Mouse (Mus musculus) ES-E14 (cell line): ENCODE measurements around the gene Tshz3. TPM values are rescaled to one million over a fixed set of nuclear protein-coding genes. Genes with fewer than 3 reads are reported as not detected.
A peak's percentile ranks its signal among the peaks of the same experiment; 100 is the strongest.

Source experiments
- DNase-seq: peaks from one replicate; pipeline ENCODE4 v3.0.0-alpha.2; 2013; ENCODE audit warnings: low read depth, low spot score
- H3K27ac ChIP-seq: 2 replicates; pipeline ENCODE4 v1.5.1; 2012; ENCODE audit warnings: low read depth, mild to moderate bottlenecking, low read length, moderate library complexity, mixed read lengths; ENCODE audit not compliant: poor library complexity, insufficient read depth, severe bottlenecking
- H3K36me3 ChIP-seq: 2 replicates; pipeline ENCODE4 v1.6.1; 2012; ENCODE audit warnings: mild to moderate bottlenecking, low read length, moderate library complexity, mixed read lengths; ENCODE audit not compliant: control insufficient read depth, poor library complexity, insufficient read depth, severe bottlenecking
- H3K4me1 ChIP-seq, 2 experiments: fragments of 150-350 bp in 1 of 2; sonication (generic) in 1 of 2; 2 replicates each; pipeline ENCODE4 v1.6.1; 2012; ENCODE audit warnings: low read length in 2 of 2, mild to moderate bottlenecking in 1 of 2, mixed read lengths in 1 of 2; ENCODE audit not compliant: control insufficient read depth in 2 of 2, insufficient read depth in 2 of 2, poor library complexity in 1 of 2
- H3K4me3 ChIP-seq, 2 experiments: fragments of 150-350 bp in 1 of 2; sonication (generic) in 1 of 2; 2 replicates each; pipeline ENCODE4 v1.5.1; 2012; ENCODE audit warnings: low read length in 2 of 2, low read depth in 1 of 2, mild to moderate bottlenecking in 1 of 2, mixed read lengths in 1 of 2; ENCODE audit not compliant: insufficient read depth in 1 of 2, poor library complexity in 1 of 2, severe bottlenecking in 1 of 2
- H3K9ac ChIP-seq: 2 replicates; pipeline ENCODE4 v1.6.1; 2012; ENCODE audit warnings: low read depth, mild to moderate bottlenecking, low read length, mixed read lengths; ENCODE audit not compliant: poor library complexity, insufficient read depth, severe bottlenecking
- H3K9me3 ChIP-seq: fragments of 150-350 bp; sonication (generic); 2 replicates; pipeline ENCODE4 v1.6.1; 2012; ENCODE audit warnings: low read depth, mild to moderate bottlenecking, low read length; ENCODE audit not compliant: control insufficient read depth, insufficient read depth
- CHD2 ChIP-seq: IDR thresholded peaks from 2 replicates; pipeline ENCODE4 v1.6.1; 2014; ENCODE audit warnings: mild to moderate bottlenecking, low read depth, low read length, inconsistent platforms
- HCFC1 ChIP-seq: IDR thresholded peaks from 2 replicates; pipeline ENCODE4 v1.6.1; 2012; ENCODE audit warnings: low read length, inconsistent platforms, borderline replicate concordance; ENCODE audit not compliant: insufficient read depth
- MAFK ChIP-seq: IDR thresholded peaks from 2 replicates; pipeline ENCODE4 v1.6.1; 2014; ENCODE audit warnings: mild to moderate bottlenecking, low read depth, low read length, inconsistent platforms; ENCODE audit not compliant: insufficient read depth
- ZC3H11A ChIP-seq: IDR thresholded peaks from 2 replicates; pipeline ENCODE4 v1.6.1; 2012; ENCODE audit warnings: low read depth, mild to moderate bottlenecking, inconsistent platforms, low read length, borderline replicate concordance
- ZNF384 ChIP-seq: IDR thresholded peaks from 2 replicates; pipeline ENCODE4 v1.6.1; 2012; ENCODE audit warnings: low read depth, low read length, inconsistent platforms
- in situ Hi-C, 2 experiments: fragments of 600-800 bp; cut with MboI; formaldehyde crosslinking; loops; one replicate each; pipeline ENCODE4 v1.15.1; 2025; ENCODE audit warnings: low sequenced_read_pairs in 2 of 2, inconsistent platforms in 1 of 2; ENCODE audit not compliant: unreplicated experiment in 2 of 2
- total RNA-seq: library from RNA; depleted of rRNA; stranded (reverse); fragments of 300-350 nt; gene quantifications from 2 replicates; pipeline ENCODE4 v1.2.3, GENCODE M21; 2012

Tshz3 gene
- total RNA-seq, 1 experiment = 1.6 TPM

GRCm38 (mm10) chr7:36693081-36693480, 4.8 kb upstream of the Tshz3 start:
- H3K4me3 ChIP-seq = no peak overlapping the region
- H3K27ac ChIP-seq = no peak overlapping the region
- no peak overlapping the region for H3K9ac ChIP-seq
- H3K36me3 ChIP-seq = no peaks in the 10 kb centered on the region
- no peak for DNase-seq
- TF ChIP-seq ZNF384 (no peak), MAFK (no peak), ZC3H11A (no peak), HCFC1 (no peak), CHD2 (no peak)
- in situ Hi-C loops = loop anchor here (25.0 kb wide), 1 partner anchor 1069 kb away; the partner anchor contains the start of gene Zfp536 (in 2 of the 2)
- H3K9me3 ChIP-seq = no peaks in the 10 kb centered on the region
- H3K4me1 ChIP-seq = peaks cover 0 to 10% of the 10 kb centered on the region in 2 experiments; a peak in 1 of 4 replicates

DNA sequence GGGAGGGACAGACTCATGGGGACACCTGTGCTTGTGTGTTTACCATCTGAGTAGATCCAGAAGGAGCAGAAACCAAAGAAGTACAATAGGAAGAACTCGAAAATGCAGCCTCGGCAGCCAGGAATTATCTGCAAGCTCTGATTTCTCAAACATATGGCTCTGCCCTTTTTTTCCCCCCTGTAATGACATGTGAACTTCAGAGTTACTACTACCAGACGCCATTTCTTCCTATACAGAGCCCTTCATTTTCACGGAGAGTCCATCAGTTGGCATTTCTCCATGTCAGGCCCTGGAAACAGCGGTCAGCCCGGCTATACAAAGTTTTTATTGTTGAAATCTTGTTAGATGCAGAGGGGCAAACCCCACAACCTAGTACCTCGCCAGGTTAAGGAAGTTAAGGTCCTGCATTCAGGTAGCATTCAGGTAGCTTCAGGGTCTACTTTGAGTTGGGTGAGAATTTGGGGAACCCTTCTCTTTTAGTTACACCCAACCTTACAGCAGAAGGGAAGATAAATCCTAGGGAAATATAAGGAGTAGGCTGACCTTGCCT, 3.2 kb upstream of the Tshz3 start:
- H3K9me3 ChIP-seq = no peaks in the 10 kb centered on the region
- H3K4me3 ChIP-seq = no peak overlapping the region
- H3K36me3 ChIP-seq = no peaks in the 10 kb centered on the region
- no peak for DNase-seq
- in situ Hi-C loops = loop anchor here (25.0 kb wide), 1 partner anchor 1068 kb away; the partner anchor contains the start of gene Zfp536 (in 2 of the 2)
- H3K27ac ChIP-seq = no peak overlapping the region
- no peak overlapping the region for H3K9ac ChIP-seq
- TF ChIP-seq CHD2 (no peak), ZC3H11A (no peak), HCFC1 (no peak), ZNF384 (no peak), MAFK (no peak)
- peaks cover 0 to 14% of the 10 kb centered on the region in 2 experiments; a peak in 1 of 4 replicates for H3K4me1 ChIP-seq

- in situ Hi-C loops = loop anchor here (25.0 kb wide), 1 partner anchor 1067 kb away; the partner anchor contains the start of gene Zfp536 (in 2 of the 2)
- Histone ChIP-seq H3K36me3 (no peaks in the 10 kb centered on the region), H3K9ac (peak overlapping the region; percentile 53; the same call in 1 of the 2 replicates), H3K4me3 (peak overlapping the region; percentile 92 to 98; a peak in 3 of 4 replicates), H3K27ac (no peak overlapping the region), H3K9me3 (no peaks in the 10 kb centered on the region), H3K4me1 (peaks cover 0 to 14% of the 10 kb centered on the region in 2 experiments; a peak in 1 of 4 replicates)
- DNase-seq = no peak
- TF ChIP-seq HCFC1 (no peak), MAFK (no peak), CHD2 (no peak), ZC3H11A (no peak), ZNF384 (no peak)
These were observed 2.6 kb upstream of the Tshz3 start for GRCm38 (mm10) chr7:36695276-36695675.

DNA sequence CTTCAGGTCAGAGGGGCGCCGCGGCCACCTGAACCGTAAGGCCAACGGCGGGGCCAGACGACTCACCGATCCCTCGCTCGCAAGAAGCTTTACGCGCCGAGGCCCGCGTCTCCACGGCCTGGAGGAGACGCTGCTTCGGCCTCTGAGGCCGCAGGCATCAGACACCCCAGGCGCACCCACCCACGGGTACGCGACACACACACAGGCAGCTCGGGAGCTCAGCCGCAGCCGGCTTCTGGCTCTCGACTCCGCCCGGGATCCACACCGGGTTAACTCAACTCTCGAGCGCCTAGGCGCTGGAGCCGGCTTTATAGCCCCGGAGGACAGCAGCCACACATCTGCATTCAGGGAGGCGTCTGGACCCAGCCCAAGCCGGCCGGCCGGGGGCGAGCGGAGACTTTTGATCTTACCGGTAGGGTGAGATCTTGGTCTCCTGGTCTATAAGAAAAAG, 2.1 kb upstream of the Tshz3 start:
- Histone ChIP-seq H3K4me1 (peaks cover 0 to 13% of the 10 kb centered on the region in 2 experiments; a peak in 1 of 4 replicates), H3K27ac (no peak overlapping the region)
- DNase-seq = no peak

More for the DNA sequence above, 2.1 kb upstream of the Tshz3 start:
- Histone ChIP-seq H3K9me3 (no peaks in the 10 kb centered on the region), H3K9ac (peak overlapping the region; percentile 53), H3K36me3 (no peaks in the 10 kb centered on the region), H3K4me3 (peak overlapping the region; percentile 92 to 98)
- TF ChIP-seq HCFC1 (no peak), ZNF384 (no peak), MAFK (no peak), ZC3H11A (no peak), CHD2 (no peak)
- in situ Hi-C loops = loop anchor here (25.0 kb wide), 1 partner anchor 1066 kb away; the partner anchor contains the start of gene Zfp536 (in 2 of the 2)
